Mouse (Mus musculus) liver (tissue): Measurements from ENCODE around the gene Rarg.
A peak's percentile ranks its signal among the peaks of the same experiment; 100 is the strongest.

Experiments used
- DNase-seq: peaks from one replicate; pipeline ENCODE4 v3.0.0-alpha.2; 2020; ENCODE audit warnings: mixed read lengths

The Rarg gene

GRCm38 (mm10) chr15:102257202-102258075, at the start of gene Rarg:
TSS of gene Rarg (minus strand) at chr15:102257517.
- DNase-seq = no peak

DNA sequence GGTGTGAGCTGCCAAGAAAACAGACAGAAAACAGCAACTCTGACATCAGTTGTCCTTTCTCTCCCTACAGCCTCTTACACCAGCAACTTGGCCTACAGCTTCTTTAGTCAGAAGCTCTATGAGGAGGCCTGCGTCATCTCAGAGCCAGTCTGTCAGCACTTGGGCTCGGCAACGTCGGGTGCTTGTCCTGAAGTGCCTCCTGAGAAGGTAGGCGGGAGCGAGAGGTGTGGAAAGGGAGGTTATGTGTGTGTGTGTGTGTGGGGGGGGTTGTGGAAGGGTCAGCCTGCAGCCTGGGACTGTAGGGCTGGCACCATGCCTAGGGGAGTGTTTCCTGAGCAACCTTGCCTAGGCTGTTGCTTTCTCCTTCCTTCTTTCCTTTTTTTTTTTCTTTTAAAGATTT, 45.2 kb upstream of the Rarg start:
- no peak for DNase-seq

GRCm38 (mm10) chr15:102296368-102297006, 39.2 kb upstream of the Rarg start:
- DNase-seq = peak; percentile 29

DNA sequence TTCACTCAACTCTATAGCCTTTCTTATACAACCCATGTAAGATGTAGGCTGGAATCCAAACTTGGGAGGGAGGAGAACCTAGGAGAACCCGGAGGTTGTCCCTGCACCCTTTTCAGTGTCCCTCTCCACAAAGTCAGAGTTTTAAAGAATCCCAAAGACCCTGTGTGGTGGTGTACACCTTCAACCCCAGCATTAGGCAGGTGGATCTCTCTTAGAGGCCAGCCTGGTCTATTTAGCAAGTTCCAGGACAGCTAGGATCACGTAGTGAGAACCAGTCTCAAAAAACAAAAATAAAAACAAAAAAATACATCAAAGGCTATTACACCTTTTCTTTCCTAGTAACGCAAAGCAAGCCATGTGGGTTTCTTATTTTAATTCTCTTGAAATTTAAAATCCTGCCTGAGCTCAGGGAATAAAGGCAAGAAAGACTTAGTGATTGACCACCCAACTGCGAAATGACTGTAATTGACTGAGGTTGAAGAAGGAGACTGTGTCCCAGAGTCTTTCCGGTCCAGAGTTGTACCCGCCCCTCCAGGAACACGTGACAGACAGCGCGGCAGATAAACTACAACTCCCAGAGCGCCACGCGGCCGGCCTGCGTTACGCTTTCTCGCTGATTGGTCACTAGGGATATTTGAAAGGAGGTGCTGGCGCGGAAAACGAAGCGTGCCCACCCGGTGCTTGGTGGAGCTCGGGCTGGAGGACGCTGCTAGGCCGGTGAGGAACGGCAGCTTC, 38.5 kb upstream of the Rarg start, which contains the start of gene Espl1:
TSS of gene Espl1 (plus strand) at position 634 of the 735 bp plus-strand sequence.
- peak; percentile 95 for DNase-seq

DNA sequence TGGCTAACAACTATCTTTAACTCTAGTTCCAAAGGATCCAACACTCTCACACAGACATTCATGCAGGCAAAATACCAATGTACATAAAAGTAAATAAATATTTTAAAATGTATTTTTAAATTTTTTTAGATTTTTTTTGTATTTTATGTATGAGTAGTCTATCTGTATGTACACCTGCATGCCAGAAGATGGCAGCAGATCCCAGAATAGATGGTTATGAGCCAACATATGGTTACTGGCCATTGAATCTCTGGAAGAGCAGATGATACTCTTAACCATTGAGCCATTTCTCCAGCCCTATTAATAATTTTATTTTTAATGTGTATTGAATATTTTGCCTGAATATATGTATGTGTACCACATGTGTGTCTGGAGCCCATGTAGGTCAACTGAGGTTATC, 30.1 kb upstream of the Rarg start:
- peak; percentile 32 for DNase-seq

DNA sequence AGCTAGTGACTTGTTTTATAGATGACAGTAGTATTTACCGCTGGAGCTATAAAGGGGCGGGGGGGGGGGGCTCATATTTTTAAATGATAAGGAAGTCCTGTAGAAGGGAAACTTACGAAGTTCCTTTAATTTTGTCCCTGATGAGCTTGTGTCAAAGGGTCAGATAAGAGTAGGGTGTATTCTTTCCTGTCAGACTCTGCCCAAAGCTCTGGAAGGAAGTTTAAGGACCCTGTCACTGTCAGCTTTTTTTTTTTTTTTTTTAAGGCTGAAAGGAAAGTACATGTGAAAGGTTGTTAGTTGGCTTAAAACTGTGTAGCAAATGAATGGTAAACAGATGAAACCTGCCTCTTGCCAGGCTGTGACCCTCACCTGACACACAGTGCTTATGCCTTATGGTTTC, 26.3 kb upstream of the Rarg start:
- no peak for DNase-seq

- peak; percentile 47 for DNase-seq
These were observed 25.4 kb upstream of the Rarg start for GRCm38 (mm10) chr15:102282463-102283292.

GRCm38 (mm10) chr15:102280623-102281022, 23.3 kb upstream of the Rarg start:
- no peak for DNase-seq

- DNase-seq = peak; percentile 49
These were observed 22.6 kb upstream of the Rarg start for GRCm38 (mm10) chr15:102279783-102280520.

DNA sequence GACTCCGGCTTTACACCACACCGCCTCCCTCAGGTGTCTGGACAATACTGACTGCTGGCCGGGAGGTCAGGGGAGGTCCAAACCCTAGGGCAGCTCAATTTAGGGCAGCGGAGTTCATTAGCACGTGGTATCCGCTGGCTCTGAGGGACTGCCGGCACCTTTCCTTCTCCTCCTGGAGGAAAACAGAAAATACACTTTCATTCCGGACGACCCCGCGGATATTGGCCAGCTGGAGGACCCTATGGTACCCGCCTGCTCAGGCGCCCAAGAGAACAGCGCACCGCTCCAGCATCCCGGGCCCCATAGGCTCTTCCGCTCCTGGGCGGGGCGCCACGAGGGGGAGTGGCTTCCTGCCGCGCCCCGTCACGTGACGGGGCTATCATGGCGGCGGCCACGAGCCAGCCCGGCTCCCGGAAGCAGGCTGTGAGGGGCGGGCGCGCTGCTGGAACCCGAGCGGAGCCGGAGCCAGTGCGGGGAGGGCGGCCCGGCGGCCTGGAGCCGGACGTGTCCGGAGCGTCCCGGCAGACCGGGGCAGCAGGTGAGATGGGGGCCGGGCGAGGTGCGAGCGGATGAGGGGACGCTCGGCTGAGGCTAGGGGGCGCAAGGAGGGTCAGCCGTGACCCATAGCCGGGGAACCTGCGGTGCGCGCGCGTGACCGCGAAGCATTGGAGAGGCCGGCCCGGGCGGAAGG, 21.9 kb upstream of the Rarg start, which contains the start of gene Mfsd5:
TSS of gene Mfsd5 (plus strand) at position 363 of the 691 bp plus-strand sequence.
- peak; percentile 94 for DNase-seq

DNA sequence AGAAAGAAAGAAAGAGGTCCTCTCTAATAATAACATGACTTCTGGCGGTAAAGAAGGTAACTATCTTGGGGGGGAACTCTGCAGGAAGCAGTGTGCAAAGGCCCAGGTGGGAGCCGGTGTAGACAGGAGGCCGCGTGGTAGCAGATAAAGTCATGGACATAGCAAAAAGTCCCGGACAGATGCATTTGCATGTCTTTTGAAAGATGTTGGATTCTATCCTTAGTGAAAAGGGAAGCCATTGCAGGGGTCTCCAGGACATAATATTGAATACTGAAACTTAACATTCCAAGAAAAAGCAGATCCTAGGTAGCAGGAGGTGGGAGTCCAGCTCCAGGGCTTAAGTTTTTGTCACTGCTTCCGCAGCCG, 21.4 kb upstream of the Rarg start:
- no peak for DNase-seq

GRCm38 (mm10) chr15:102273982-102274716, 16.8 kb upstream of the Rarg start:
- DNase-seq = no peak

- no peak for DNase-seq
These were observed 14.1 kb upstream of the Rarg start for GRCm38 (mm10) chr15:102271441-102271840.

GRCm38 (mm10) chr15:102270274-102270960, 13.1 kb upstream of the Rarg start, which contains the start of gene Gm9918:
TSS of gene Gm9918 (plus strand) at chr15:102270563.
- no peak for DNase-seq

DNA sequence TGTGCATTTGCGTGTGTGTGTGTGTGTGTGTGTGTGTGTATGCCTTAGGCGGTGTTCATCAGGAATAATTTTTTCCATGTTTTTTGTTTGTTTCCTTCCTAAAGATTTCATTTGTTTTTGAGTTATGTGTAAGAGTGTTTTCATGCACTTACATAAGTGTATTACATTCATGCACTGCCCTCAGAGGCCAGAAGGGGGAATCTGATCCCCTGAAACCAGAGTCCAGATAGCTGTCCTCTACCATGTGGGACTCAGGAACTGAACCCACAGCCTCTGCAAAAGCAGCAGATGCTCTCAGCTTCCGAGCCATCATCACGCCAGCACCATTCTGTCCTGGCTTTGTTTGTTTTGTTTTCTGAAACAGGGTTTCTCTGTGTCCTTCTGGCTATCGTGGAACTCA, 8.2 kb upstream of the Rarg start:
- DNase-seq = no peak

- DNase-seq = no peak
These were observed 5.7 kb upstream of the Rarg start for GRCm38 (mm10) chr15:102263037-102263436.

- DNase-seq = no peak
These were observed 5.3 kb upstream of the Rarg start for GRCm38 (mm10) chr15:102262582-102262981.

DNA sequence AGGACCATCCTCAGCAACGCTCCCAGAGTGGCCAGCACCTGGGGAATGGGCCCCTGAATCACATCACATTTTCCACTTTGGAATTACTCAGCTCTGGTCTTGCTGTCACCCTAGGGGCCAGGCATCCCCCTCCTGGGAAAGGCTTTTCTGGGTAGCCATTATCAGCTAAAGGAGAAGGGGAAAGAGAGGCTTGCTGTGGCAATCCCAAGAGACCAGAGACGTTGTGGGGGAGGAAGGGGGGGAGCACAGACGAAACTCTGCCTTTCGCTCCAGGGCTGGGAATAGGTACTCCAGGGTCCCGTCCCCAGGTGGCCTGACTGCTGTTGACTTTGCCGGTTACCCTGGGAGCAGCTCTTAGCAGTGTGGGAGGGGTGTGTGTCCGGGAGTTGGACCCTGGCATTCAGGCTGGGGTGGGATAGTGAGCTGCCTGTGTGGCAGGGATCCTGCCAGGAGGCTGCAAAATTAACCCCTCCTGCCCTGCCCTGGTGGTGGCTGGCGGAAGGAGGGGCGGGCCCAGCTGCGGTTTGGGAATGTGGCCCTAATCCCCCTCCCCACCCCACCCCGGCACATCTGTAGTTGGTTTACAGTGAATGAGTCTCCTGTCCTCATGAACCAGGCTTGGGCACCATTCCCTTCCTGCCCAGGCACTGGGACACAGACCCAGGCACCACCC, 1.4 kb upstream of the Rarg start:
- DNase-seq = no peak

DNA sequence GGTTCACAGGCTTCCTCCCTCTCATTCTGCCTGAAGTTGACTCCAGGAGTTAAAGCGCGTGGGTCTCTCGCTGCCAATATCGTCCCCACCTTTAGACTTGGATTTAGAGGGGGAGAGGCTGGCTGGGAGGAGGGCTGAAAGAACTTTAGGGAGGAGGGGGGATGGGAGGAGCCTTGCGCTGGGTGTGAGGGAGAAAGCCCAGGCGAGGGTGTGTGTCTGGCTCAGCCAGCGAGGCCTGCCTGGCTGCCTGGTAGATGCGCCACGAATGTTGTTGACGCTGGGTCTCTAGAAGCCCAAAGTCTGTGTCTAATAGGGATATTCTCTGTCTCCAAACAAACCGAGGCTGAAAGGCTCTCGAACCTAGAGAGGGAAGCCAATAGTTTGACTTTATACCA, 756 bp upstream of the Rarg start:
- DNase-seq = no peak
